Mouse (Mus musculus): ENCODE measurements around the gene Yeats2. TPM values are rescaled to one million over a fixed set of nuclear protein-coding genes. Genes with fewer than 3 reads are reported as not detected.

The Yeats2 gene
- polyA plus RNA-seq, 2 experiments: 3.0 to 7.6 TPM

- Histone ChIP-seq H3K36me3 (replicated peaks; ENCODE audit: control insufficient read depth, insufficient read depth, low read depth) (peaks cover 6% of the 10 kb centered on the region), H3K27me3 (ENCODE audit: control insufficient read depth, insufficient read depth, low read length) (no peaks in the 10 kb centered on the region), H3K27ac (no peak overlapping the region), H3K9me3 (ENCODE audit: control insufficient read depth, low read length) (no peaks in the 10 kb centered on the region), H3K4me2 (ENCODE audit: low read depth) (no peak overlapping the region), H3K9ac (replicated peaks) (no peak overlapping the region), H3K4me1 (replicated peaks; ENCODE audit: control insufficient read depth in 2 of 2, insufficient read depth in 2 of 2, low read length in 1 of 2) (no peaks in the 10 kb centered on the region), H3K4me3 (ENCODE audit: insufficient read depth in 1 of 2, low read depth in 2 of 2, low read length in 2 of 2) (no peak overlapping the region)
- TF ChIP-seq EP300 (IDR thresholded peaks at IDR 0.05; ENCODE audit: low read depth) (no peak), CTCF (IDR thresholded peaks at IDR 0.05; ENCODE audit: low read depth) (peak; percentile 67)
- WGBS (ENCODE audit: insufficient replicate concordance): 53% methylated on average over 2 of the region's 2 CpGs
- DNase-seq (ENCODE audit: low read depth in 3 of 3, low spot score in 3 of 3) (no peak), ATAC-seq (ENCODE audit: insufficient read depth) (no peak)
These were observed 44.5 kb downstream of the Yeats2 start for GRCm38 (mm10) chr16:20185368-20185767.

- Histone ChIP-seq H3K4me1 (replicated peaks; ENCODE audit: control insufficient read depth in 2 of 2, insufficient read depth in 2 of 2, low read length in 1 of 2) (no peaks in the 10 kb centered on the region; a peak in 1 of 4 replicates), H3K4me3 (ENCODE audit: insufficient read depth in 1 of 2, low read depth in 2 of 2, low read length in 2 of 2) (no peak overlapping the region), H3K27ac (no peak overlapping the region), H3K27me3 (ENCODE audit: control insufficient read depth, insufficient read depth, low read length) (no peaks in the 10 kb centered on the region), H3K9ac (replicated peaks) (no peak overlapping the region), H3K9me3 (ENCODE audit: control insufficient read depth, low read length) (no peaks in the 10 kb centered on the region), H3K36me3 (replicated peaks; ENCODE audit: control insufficient read depth, insufficient read depth, low read depth) (peaks cover 7% of the 10 kb centered on the region), H3K4me2 (ENCODE audit: low read depth) (no peak overlapping the region)
- ATAC-seq (ENCODE audit: insufficient read depth): no peak
- WGBS (ENCODE audit: insufficient replicate concordance): 35% methylated on average over 3 of the region's 3 CpGs
- no peak for DNase-seq (ENCODE audit: low read depth in 3 of 3, low spot score in 3 of 3)
- no peak for TF ChIP-seq CTCF (IDR thresholded peaks at IDR 0.05; ENCODE audit: low read depth)
- no peak for TF ChIP-seq EP300 (IDR thresholded peaks at IDR 0.05; ENCODE audit: low read depth)
These were observed 50.5 kb downstream of the Yeats2 start for GRCm38 (mm10) chr16:20191161-20191882.

GRCm38 (mm10) chr16:20192043-20192442 is 51.2 kb downstream of the Yeats2 start:
- DNase-seq (ENCODE audit: low read depth in 3 of 3, low spot score in 3 of 3) (no peak), ATAC-seq (ENCODE audit: insufficient read depth) (no peak)
- Histone ChIP-seq H3K27ac (no peak overlapping the region), H3K4me1 (replicated peaks; ENCODE audit: control insufficient read depth in 2 of 2, insufficient read depth in 2 of 2, low read length in 1 of 2) (no peaks in the 10 kb centered on the region; a peak in 1 of 4 replicates), H3K9me3 (ENCODE audit: control insufficient read depth, low read length) (no peaks in the 10 kb centered on the region), H3K4me2 (ENCODE audit: low read depth) (no peak overlapping the region), H3K9ac (replicated peaks) (no peak overlapping the region), H3K4me3 (ENCODE audit: insufficient read depth in 1 of 2, low read depth in 2 of 2, low read length in 2 of 2) (no peak overlapping the region), H3K27me3 (ENCODE audit: control insufficient read depth, insufficient read depth, low read length) (no peaks in the 10 kb centered on the region), H3K36me3 (replicated peaks; ENCODE audit: control insufficient read depth, insufficient read depth, low read depth) (peaks cover 5% of the 10 kb centered on the region)
- TF ChIP-seq CTCF (IDR thresholded peaks at IDR 0.05; ENCODE audit: low read depth): no peak

- Histone ChIP-seq H3K27ac (no peak overlapping the region), H3K4me2 (ENCODE audit: low read depth) (no peak overlapping the region), H3K4me3 (ENCODE audit: insufficient read depth in 1 of 2, low read depth in 2 of 2, low read length in 2 of 2) (no peak overlapping the region), H3K27me3 (ENCODE audit: control insufficient read depth, insufficient read depth, low read length) (no peaks in the 10 kb centered on the region), H3K4me1 (replicated peaks; ENCODE audit: control insufficient read depth in 2 of 2, insufficient read depth in 2 of 2, low read length in 1 of 2) (no peaks in the 10 kb centered on the region; a peak in 1 of 4 replicates), H3K36me3 (replicated peaks; ENCODE audit: control insufficient read depth, insufficient read depth, low read depth) (peaks cover 2% of the 10 kb centered on the region), H3K9me3 (ENCODE audit: control insufficient read depth, low read length) (no peaks in the 10 kb centered on the region), H3K9ac (replicated peaks) (no peak overlapping the region)
- WGBS (ENCODE audit: insufficient replicate concordance): 88% methylated on average over 3 of the region's 3 CpGs
- ATAC-seq (ENCODE audit: insufficient read depth) (no peak), DNase-seq (ENCODE audit: low read depth in 3 of 3, low spot score in 3 of 3) (no peak)
- TF ChIP-seq EP300 (IDR thresholded peaks at IDR 0.05; ENCODE audit: low read depth) (no peak), CTCF (IDR thresholded peaks at IDR 0.05; ENCODE audit: low read depth) (peak; percentile 31; the same call in 1 of the 2 replicates)
These were observed 54.7 kb downstream of the Yeats2 start for GRCm38 (mm10) chr16:20195546-20195945.

GRCm38 (mm10) chr16:20196962-20197361 is 56.1 kb downstream of the Yeats2 start:
- no peaks in the 10 kb centered on the region; a peak in 1 of 4 replicates for H3K4me1 ChIP-seq (replicated peaks; ENCODE audit: control insufficient read depth in 2 of 2, insufficient read depth in 2 of 2, low read length in 1 of 2)
- 81% methylated on average over 5 of the region's 5 CpGs for WGBS (ENCODE audit: insufficient replicate concordance)
- no peak overlapping the region for H3K4me2 ChIP-seq (ENCODE audit: low read depth)
- H3K27me3 ChIP-seq (ENCODE audit: control insufficient read depth, insufficient read depth, low read length): no peaks in the 10 kb centered on the region
- H3K36me3 ChIP-seq (replicated peaks; ENCODE audit: control insufficient read depth, insufficient read depth, low read depth): peaks cover 2% of the 10 kb centered on the region
- DNase-seq (ENCODE audit: low read depth in 3 of 3, low spot score in 3 of 3) (peak in 1 of 3 experiments; percentile 7), ATAC-seq (ENCODE audit: insufficient read depth) (peak; percentile 62; the same call in 1 of the 2 replicates)
- H3K4me3 ChIP-seq (ENCODE audit: insufficient read depth in 1 of 2, low read depth in 2 of 2, low read length in 2 of 2): no peak overlapping the region
- no peaks in the 10 kb centered on the region for H3K9me3 ChIP-seq (ENCODE audit: control insufficient read depth, low read length)
- TF ChIP-seq EP300 (IDR thresholded peaks at IDR 0.05; ENCODE audit: low read depth) (no peak), CTCF (IDR thresholded peaks at IDR 0.05; ENCODE audit: low read depth) (no peak)
- no peak overlapping the region for H3K27ac ChIP-seq
- no peak overlapping the region for H3K9ac ChIP-seq (replicated peaks)

Data from liver, embryonic 14.5 days (tissue).